Mouse (Mus musculus): ENCODE results near the gene Jarid2. TPM values are rescaled to one million over a fixed set of nuclear protein-coding genes. Genes with fewer than 3 reads are reported as not detected.

The Jarid2 gene
- polyA plus RNA-seq, 1 experiment from 2014 or later = 57.9 TPM

DNA sequence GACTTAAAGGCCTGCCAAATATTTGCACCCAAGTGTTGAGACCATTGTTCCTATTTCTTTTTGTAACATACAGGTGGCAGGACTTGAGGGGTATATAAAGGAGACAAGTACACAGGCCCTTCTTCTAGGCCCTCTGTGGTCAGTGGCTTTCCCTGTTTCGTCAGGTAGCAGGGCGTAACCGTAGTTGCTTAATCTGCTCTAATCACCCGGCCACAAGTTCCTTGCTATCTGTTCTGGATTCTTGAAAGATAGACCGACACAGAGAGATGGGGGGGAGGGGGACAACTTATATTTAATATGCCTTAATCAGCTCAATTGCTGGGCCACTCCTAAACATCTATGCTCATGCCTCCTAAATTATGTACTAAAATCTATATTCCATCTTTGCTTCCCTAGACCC lies 186.1 kb downstream of the Jarid2 start:
- 93% methylated on average over 5 of the region's 5 CpGs for whole genome bisulfite sequencing
- no peaks in the 10 kb centered on the region for H3K9me3 ChIP-seq
- H3K27ac ChIP-seq (replicated peaks) = no peak overlapping the region
- ATAC-seq (ENCODE audit: low read depth) = no peak
- no peak overlapping the region for H3K9ac ChIP-seq
- peaks cover 13% of the 10 kb centered on the region for H3K4me1 ChIP-seq (replicated peaks)
- H3K4me3 ChIP-seq = no peak overlapping the region
- no peak overlapping the region for H3K4me2 ChIP-seq
- H3K27me3 ChIP-seq = no peaks in the 10 kb centered on the region
- H3K36me3 ChIP-seq = peaks cover 99% of the 10 kb centered on the region

DNA sequence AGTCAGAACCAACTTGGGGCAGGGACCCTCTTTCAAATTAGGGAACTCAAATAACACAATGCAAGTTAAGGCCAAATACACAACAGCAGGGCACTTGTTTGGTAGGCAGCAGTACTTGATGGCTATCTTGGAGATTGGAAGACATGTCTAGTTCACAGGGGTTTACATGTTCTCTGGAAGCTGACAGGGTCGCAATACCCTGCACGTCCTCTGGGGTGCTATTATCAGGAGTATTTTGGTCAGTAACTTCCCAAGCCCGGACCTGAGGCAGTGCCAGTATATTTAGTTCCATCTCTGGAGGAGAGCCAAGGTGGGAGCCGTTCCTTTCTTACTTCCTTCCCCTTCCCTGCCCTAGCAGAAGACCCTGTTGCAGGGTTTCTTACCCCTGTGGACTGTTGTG lies 186.7 kb downstream of the Jarid2 start:
- Histone ChIP-seq H3K4me3 (no peak overlapping the region), H3K9me3 (no peaks in the 10 kb centered on the region), H3K36me3 (peaks cover 99% of the 10 kb centered on the region), H3K9ac (no peak overlapping the region), H3K27ac (replicated peaks) (no peak overlapping the region), H3K27me3 (no peaks in the 10 kb centered on the region), H3K4me1 (replicated peaks) (peaks cover 13% of the 10 kb centered on the region), H3K4me2 (no peak overlapping the region)
- WGBS = 76% methylated on average over 4 of the region's 4 CpGs
- no peak for ATAC-seq (ENCODE audit: low read depth)

DNA sequence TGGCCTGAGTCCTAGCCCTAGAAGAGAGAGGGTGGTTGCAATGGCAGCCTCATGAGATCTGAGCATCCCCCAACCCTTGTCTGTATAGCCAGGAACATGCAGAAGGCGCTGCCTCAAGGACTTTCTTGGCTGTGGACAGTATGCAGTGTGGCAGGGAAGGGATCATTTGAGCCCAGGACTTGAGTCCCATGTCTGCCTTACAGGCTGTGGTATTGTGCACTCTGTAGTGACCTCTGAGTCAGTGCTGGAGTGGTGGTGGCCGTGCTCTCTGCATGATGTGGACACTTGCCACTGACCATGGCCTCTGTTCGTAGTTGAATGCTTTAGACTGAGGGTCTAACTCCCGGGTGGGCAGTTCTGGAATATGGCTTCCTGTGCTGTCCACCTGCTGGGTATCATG lies 187.9 kb downstream of the Jarid2 start:
- 92% methylated on average over 4 of the region's 4 CpGs for WGBS
- H3K4me3 ChIP-seq = no peak overlapping the region
- H3K4me2 ChIP-seq = no peak overlapping the region
- H3K9me3 ChIP-seq = no peaks in the 10 kb centered on the region
- H3K27me3 ChIP-seq = no peaks in the 10 kb centered on the region
- H3K4me1 ChIP-seq (replicated peaks) = peaks cover 11% of the 10 kb centered on the region
- no peak for ATAC-seq (ENCODE audit: low read depth)
- peaks cover 100% of the 10 kb centered on the region for H3K36me3 ChIP-seq
- H3K27ac ChIP-seq (replicated peaks) = no peak overlapping the region
- H3K9ac ChIP-seq = no peak overlapping the region

DNA sequence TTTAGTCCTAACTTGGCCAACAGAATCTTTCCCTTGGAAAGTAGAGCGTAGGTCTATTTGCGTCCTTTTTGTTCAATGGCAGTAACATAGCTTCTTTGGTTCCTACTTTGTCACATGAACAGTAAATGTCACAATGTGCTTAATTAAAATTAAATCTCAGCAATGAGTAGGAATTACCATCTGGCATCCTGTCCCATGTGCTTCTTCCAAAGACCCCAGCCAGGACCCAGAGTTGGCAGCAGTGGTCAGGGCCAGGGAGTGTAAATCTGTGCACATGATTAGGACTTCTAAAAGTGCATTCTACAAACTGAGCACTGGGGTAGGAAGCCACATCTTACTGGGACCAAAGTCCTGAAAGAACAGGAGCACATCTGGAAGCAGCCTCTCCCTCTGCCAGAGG lies 189.0 kb downstream of the Jarid2 start:
- 94% methylated on average over 2 of the region's 2 CpGs for WGBS
- Histone ChIP-seq H3K4me2 (no peak overlapping the region), H3K27ac (replicated peaks) (no peak overlapping the region), H3K27me3 (no peaks in the 10 kb centered on the region), H3K9me3 (no peaks in the 10 kb centered on the region), H3K4me3 (no peak overlapping the region), H3K36me3 (peaks cover 100% of the 10 kb centered on the region), H3K4me1 (replicated peaks) (no peaks in the 10 kb centered on the region), H3K9ac (no peak overlapping the region)
- no peak for ATAC-seq (ENCODE audit: low read depth)

DNA sequence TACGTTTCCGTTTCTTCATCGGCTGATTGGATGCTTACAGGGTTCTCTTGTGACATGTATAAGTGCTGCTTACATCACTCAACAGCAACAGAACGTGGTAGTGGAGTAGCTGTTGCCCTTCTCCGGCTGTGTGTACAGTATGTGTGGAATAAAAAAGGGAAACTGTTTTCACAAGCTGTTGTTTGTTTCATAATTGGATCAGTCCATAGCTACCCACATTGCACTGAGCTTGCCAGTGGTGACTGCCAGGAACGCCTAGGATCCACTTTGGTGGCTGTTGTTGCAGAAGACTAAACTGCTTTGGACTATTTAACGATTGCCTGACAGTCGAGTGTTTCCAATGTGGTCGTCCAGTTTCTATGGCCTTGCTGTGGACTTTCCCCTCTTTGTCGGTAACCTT lies 191.8 kb downstream of the Jarid2 start:
- peaks cover 100% of the 10 kb centered on the region for H3K36me3 ChIP-seq
- no peak overlapping the region for H3K4me3 ChIP-seq
- WGBS = 64% methylated on average over 10 of the region's 10 CpGs
- ATAC-seq (ENCODE audit: low read depth) = no peak
- no peak overlapping the region for H3K4me2 ChIP-seq
- H3K9ac ChIP-seq = no peak overlapping the region
- H3K27me3 ChIP-seq = no peaks in the 10 kb centered on the region
- H3K9me3 ChIP-seq = no peaks in the 10 kb centered on the region
- H3K27ac ChIP-seq (replicated peaks) = 0 out of 2 replicates have a peak overlapping the region, but pooled peaks have one; percentile 23
- no peaks in the 10 kb centered on the region for H3K4me1 ChIP-seq (replicated peaks)

DNA sequence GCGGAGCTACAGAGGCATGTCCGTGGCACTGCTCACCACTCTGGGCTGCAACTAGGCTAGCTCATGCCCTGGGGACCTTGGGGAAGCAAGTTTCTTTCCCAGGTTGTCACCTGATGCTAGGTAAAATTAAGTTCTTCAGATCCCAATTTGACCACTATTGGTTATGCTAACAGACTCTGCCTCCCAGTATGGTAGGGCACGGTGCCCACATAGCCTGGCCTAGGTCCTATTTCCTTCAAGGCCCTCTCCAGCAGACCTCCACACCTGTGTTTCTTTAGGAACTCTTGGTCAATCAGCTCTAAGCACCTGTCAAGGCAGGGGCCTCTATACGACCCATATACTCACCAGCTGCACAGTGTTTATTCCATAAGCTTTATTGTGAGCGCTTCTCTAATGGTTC lies 192.4 kb downstream of the Jarid2 start:
- 0 out of 2 replicates have a peak overlapping the region, but pooled peaks have one; percentile 18 for H3K27ac ChIP-seq (replicated peaks)
- no peaks in the 10 kb centered on the region for H3K4me1 ChIP-seq (replicated peaks)
- H3K9ac ChIP-seq = no peak overlapping the region
- no peak for ATAC-seq (ENCODE audit: low read depth)
- 92% methylated on average over 5 of the region's 5 CpGs for WGBS
- H3K9me3 ChIP-seq = no peaks in the 10 kb centered on the region
- no peak overlapping the region for H3K4me2 ChIP-seq
- H3K27me3 ChIP-seq = no peaks in the 10 kb centered on the region
- no peak overlapping the region for H3K4me3 ChIP-seq
- H3K36me3 ChIP-seq = peaks cover 97% of the 10 kb centered on the region

DNA sequence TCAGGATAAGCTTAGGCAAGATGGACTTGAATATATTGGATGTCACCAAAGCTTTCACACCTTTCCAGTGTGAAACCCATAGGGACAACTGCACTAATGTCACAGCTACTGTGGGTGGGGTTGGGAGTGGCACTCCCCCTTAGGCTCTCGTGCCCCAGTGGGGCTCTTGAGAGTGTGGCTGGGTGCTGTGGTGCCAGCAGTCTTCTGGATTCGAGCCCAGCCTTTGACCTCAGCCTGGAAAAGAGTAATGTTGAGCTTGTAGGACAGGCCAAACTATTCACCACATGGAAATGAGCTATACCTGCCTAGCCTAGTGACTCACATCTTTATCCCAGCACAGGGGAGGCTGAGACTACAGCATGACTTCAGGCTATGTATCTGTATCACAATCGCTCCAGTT lies 194.8 kb downstream of the Jarid2 start:
- Histone ChIP-seq H3K9ac (no peak overlapping the region), H3K27me3 (no peaks in the 10 kb centered on the region), H3K9me3 (no peaks in the 10 kb centered on the region), H3K27ac (replicated peaks) (no peak overlapping the region), H3K36me3 (peaks cover 76% of the 10 kb centered on the region), H3K4me1 (replicated peaks) (no peaks in the 10 kb centered on the region), H3K4me2 (no peak overlapping the region), H3K4me3 (no peak overlapping the region)
- no peak for ATAC-seq (ENCODE audit: low read depth)
- WGBS = 84% methylated on average over 3 of the region's 3 CpGs

DNA sequence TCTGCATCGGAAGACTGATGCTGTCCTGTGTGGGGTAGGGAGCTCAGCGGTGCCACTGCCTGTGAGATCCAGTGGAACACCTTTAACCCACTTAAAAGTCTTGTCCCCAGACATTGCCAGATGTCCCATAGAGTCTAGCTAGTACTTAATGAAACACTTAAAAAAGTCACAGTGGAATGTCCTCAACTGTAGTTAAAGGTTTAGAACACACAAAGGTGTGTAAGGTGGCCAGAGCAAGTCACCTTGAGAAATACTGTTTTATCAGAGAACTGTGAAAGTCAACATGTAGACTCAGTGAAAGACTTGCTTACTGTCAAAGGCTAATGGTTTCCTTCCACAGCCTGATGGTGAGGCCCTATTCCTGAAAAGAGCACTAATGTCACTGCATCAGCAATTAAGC lies 195.9 kb downstream of the Jarid2 start:
- no peak overlapping the region for H3K9ac ChIP-seq
- no peaks in the 10 kb centered on the region for H3K4me1 ChIP-seq (replicated peaks)
- H3K27me3 ChIP-seq = no peaks in the 10 kb centered on the region
- no peaks in the 10 kb centered on the region for H3K9me3 ChIP-seq
- H3K4me2 ChIP-seq = no peak overlapping the region
- ATAC-seq (ENCODE audit: low read depth) = no peak
- H3K36me3 ChIP-seq = peaks cover 72% of the 10 kb centered on the region
- H3K4me3 ChIP-seq = no peak overlapping the region
- 89% methylated on average over 2 of the region's 2 CpGs for WGBS
- H3K27ac ChIP-seq (replicated peaks) = no peak overlapping the region

DNA sequence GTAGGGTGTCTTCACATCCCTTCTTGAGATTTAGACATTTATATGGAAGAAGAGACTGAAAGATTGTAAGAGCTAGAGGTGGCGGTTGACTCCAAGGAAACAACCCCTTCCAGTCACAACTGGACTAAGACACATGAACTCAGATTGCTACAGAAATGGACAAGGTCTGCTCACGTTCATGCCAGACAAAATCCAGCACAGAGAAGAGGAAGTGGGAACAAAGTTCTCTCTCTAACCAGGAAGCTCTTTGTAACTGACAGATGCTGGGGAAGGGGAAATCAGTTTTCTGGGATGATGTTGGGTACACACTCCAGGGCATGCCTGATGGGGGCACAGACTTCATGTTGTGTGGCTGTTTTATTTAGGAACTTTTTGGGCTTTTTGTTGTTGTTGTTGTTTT lies 197.0 kb downstream of the Jarid2 start:
- H3K4me3 ChIP-seq = no peak overlapping the region
- H3K27me3 ChIP-seq = no peaks in the 10 kb centered on the region
- no peak overlapping the region for H3K4me2 ChIP-seq
- no peak overlapping the region for H3K27ac ChIP-seq (replicated peaks)
- ATAC-seq (ENCODE audit: low read depth) = no peak
- no peak overlapping the region for H3K9ac ChIP-seq
- no peaks in the 10 kb centered on the region for H3K9me3 ChIP-seq
- 89% methylated on average over 2 of the region's 2 CpGs for WGBS
- H3K36me3 ChIP-seq = peaks cover 70% of the 10 kb centered on the region
- H3K4me1 ChIP-seq (replicated peaks) = no peaks in the 10 kb centered on the region

DNA sequence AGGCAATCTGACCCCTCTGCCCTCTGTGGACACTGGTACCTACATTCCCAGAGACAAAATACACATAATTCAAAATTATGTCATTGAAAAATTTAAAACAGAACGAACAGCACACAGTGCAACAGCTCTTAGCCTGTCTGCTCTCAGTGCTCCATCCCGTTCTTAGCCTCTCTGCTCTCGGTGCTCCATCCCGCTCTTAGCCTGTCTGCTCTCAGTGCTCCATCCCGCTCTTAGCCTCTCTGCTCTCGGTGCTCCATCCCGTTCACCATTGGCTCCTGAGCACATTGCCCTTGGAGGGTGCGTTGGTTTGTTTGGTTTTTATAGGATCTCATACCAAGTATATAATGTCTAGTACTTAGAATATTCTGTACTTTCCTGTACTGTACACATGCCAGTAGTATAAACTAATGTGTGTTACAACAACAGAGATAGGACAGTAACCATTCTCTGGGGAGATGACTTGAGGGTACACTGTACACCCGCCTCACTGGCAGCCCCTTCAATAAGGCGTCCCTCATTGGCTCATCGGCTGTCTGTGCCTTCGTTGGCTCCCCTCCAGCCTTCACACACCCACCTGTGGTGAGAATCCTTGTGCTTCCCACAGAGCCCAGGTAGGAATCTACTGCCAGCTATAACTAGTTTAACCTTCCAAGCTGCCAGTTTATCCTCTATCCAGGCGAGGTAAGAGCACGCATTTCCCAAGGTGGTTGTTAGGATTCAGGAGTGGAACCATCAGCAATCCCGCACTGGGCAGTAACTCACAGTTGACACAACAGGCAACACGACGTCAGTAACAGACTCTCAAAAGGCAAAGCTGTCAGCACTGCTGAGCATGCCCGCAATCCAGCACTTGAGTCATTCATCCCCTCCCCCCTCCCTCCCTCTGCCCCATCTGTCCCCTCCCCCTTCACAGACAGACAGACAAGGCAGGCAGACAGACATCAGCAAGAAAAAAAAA lies 203.3 kb downstream of the Jarid2 start:
- Histone ChIP-seq H3K27ac (replicated peaks) (no peak overlapping the region; the same call in 1 of the 2 replicates), H3K9ac (0 out of 2 replicates have a peak overlapping the region, but pooled peaks have one; percentile 9), H3K9me3 (no peaks in the 10 kb centered on the region), H3K27me3 (no peaks in the 10 kb centered on the region), H3K4me1 (replicated peaks) (peaks cover 24% of the 10 kb centered on the region), H3K36me3 (peaks cover 19% of the 10 kb centered on the region), H3K4me2 (no peak overlapping the region), H3K4me3 (no peak overlapping the region)
- peak; percentile 61 for ATAC-seq (ENCODE audit: low read depth)
- 57% methylated on average over 18 of the region's 18 CpGs for WGBS

DNA sequence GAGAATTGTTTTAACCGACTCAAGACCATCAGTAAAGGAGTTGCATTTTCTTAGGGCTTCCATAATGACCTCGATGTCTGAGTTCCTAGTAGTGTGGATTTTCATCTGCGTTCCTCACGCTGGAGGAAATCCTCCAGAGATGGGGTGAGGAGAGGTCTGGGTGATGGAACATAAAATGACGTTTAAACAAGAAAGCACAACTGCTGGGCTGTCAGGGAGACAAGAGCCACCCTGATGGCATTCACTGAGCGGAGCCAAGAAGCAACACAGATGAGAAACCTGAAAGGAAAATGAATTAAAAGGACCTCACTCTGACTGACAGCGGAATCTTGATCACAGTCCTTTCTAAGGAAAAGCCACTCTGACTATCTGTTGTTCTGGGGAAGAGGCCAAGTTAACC lies 204.3 kb downstream of the Jarid2 start:
- Histone ChIP-seq H3K4me1 (replicated peaks) (peaks cover 24% of the 10 kb centered on the region), H3K36me3 (peaks cover 19% of the 10 kb centered on the region), H3K9ac (no peak overlapping the region), H3K4me2 (no peak overlapping the region), H3K4me3 (no peak overlapping the region), H3K27me3 (no peaks in the 10 kb centered on the region), H3K27ac (replicated peaks) (no peak overlapping the region), H3K9me3 (no peaks in the 10 kb centered on the region)
- WGBS = 40% methylated on average over 7 of the region's 7 CpGs
- ATAC-seq (ENCODE audit: low read depth) = no peak

DNA sequence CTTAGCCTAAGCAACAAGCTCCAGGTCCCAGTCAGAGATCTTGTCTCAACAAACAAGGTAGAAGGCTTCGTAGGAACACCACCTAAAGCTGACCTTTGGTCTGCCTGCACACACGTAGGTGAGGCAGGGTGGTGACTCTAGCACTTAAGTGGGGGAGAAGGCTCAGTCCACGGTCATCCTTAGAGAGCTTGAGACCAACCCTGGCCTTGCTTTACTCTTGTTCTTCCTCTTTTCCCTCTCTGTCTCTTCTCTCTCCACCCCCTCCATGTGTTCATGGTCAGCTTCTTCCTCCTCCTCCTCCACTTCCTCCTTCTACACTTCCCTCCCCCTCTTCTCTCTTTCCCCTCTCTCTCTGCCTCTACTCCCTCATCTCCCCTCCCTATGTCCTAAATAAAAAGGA lies 208.4 kb downstream of the Jarid2 start:
- 93% methylated on average over 3 of the region's 3 CpGs for WGBS
- no peak overlapping the region for H3K9ac ChIP-seq
- H3K9me3 ChIP-seq = no peaks in the 10 kb centered on the region
- H3K27ac ChIP-seq (replicated peaks) = no peak overlapping the region
- H3K4me3 ChIP-seq = no peak overlapping the region
- no peak; the same call in 1 of the 2 replicates for ATAC-seq (ENCODE audit: low read depth)
- H3K4me2 ChIP-seq = no peak overlapping the region
- H3K4me1 ChIP-seq (replicated peaks) = peaks cover 53% of the 10 kb centered on the region
- no peaks in the 10 kb centered on the region for H3K27me3 ChIP-seq
- H3K36me3 ChIP-seq = no peaks in the 10 kb centered on the region
